Mouse (Mus musculus) forebrain, embryonic 12.5 days (tissue): Measurements from ENCODE around the gene Picalm. TPM values are rescaled to one million over a fixed set of nuclear protein-coding genes. Genes with fewer than 3 reads are reported as not detected.

Experiments used
- ATAC-seq: fragments of 200-750 bp; cut with Nextera tagmentation; 2 replicates; pipeline ENCODE4 v1.8.0; 2017; ENCODE audit warnings: moderate TSS enrichment; ENCODE audit not compliant: low FRiP score
- H3K27ac ChIP-seq: fragments of 300-500 bp; sonication (generic); 2 replicates; pipeline ENCODE4 v1.5.1; 2016; ENCODE audit warnings: mild to moderate bottlenecking
- H3K27me3 ChIP-seq: fragments of 300-500 bp; sonication (generic); 2 replicates; pipeline ENCODE4 v1.6.1; 2016; ENCODE audit warnings: mild to moderate bottlenecking
- H3K36me3 ChIP-seq: fragments of 300-500 bp; sonication (generic); replicated peaks from 2 replicates; pipeline ENCODE4 v1.6.1; 2016; ENCODE audit warnings: mild to moderate bottlenecking
- H3K4me1 ChIP-seq: fragments of 300-500 bp; sonication (generic); 2 replicates; pipeline ENCODE4 v1.6.1; 2016
- H3K4me2 ChIP-seq: fragments of 300-500 bp; sonication (generic); 2 replicates; pipeline ENCODE4 v1.6.1; 2016; ENCODE audit warnings: mild to moderate bottlenecking, moderate library complexity
- H3K4me3 ChIP-seq: fragments of 300-500 bp; sonication (generic); replicated peaks from 2 replicates; pipeline ENCODE4 v1.5.1; 2016; ENCODE audit warnings: mild to moderate bottlenecking
- H3K9ac ChIP-seq: fragments of 300-500 bp; sonication (generic); 2 replicates; pipeline ENCODE4 v1.6.1; 2016; ENCODE audit warnings: mild to moderate bottlenecking
- H3K9me3 ChIP-seq: fragments of 300-500 bp; sonication (generic); 2 replicates; pipeline ENCODE4 v1.6.1; 2016
- WGBS: fragments of 180-500 bp; shearing (Covaris S2); methylation state at CpG from one replicate; pipeline ENCODE4 v1.1.7; 2016; 5-methylcytosine and 5-hydroxymethylcytosine counted together
- polyA plus RNA-seq: library from polyadenylated mRNA; unstranded; fragments of >200 nt; fragmentation: Nextera tagmentation; extraction: Ambion mirVana; gene quantifications from 2 replicates; pipeline ENCODE4 v1.2.1, GENCODE M21; 2016

Picalm gene
- 43.9 and 47.6 TPM in 2 replicates for polyA plus RNA-seq

DNA sequence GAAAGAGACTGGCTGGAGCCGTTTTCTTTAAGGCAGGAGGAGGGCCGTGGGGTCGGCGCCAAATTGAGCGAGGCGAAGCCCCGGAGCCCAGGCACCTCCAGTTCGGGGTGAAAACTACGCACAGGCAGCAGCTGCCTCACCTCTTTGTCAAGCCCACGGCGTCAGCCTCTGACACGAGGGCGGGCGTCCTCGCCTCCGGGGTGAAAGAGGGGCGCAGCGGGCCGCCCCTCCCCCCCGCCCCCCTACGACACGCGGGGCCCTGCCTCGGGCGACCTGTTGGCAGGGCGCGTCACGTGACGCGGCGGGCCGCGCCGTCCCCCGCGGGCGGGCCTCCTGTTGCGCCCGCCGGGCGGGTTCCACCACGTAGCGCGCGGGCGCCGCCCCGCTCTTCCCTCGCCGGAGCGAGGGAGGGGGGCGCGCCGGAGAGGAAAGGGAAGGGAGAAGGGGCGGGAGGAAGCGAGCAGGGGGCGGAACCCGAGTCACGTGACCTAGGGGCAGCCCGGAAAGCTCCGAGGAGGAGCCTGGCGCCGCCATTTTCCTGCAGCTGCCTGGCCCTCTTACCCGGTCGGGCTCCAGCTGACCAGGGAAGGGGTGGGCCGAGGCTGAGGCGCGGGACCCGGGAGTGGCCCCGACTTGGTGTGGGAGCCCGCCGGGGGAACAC is at the start of gene Picalm:
TSS of gene Picalm (plus strand) at position 482 of the 661 bp plus-strand sequence.
- H3K27me3 ChIP-seq, result no peaks in the 10 kb centered on the region
- H3K27ac ChIP-seq, result peak within 1 kb of the TSS; percentile 94
- peak within 1 kb of the TSS; percentile 86 for H3K4me2 ChIP-seq
- H3K4me1 ChIP-seq, result peaks cover 15% of the 10 kb centered on the region
- peak within 1 kb of the TSS; percentile 82 for H3K4me3 ChIP-seq
- no peaks in the 10 kb centered on the region for H3K36me3 ChIP-seq
- peak; percentile 94 for ATAC-seq
- under 1% methylated on average over 41 of the region's 72 CpGs for WGBS
- H3K9ac ChIP-seq, result peak within 1 kb of the TSS; percentile 97
- no peaks in the 10 kb centered on the region for H3K9me3 ChIP-seq

GRCm38 (mm10) chr7:90083799-90084198 is 46.2 kb upstream of the Picalm start:
- WGBS, result 87% methylated on average over 7 of the region's 7 CpGs
- no peaks in the 10 kb centered on the region for H3K4me1 ChIP-seq
- H3K4me2 ChIP-seq, result no peak overlapping the region
- H3K27me3 ChIP-seq, result no peaks in the 10 kb centered on the region
- no peak overlapping the region for H3K27ac ChIP-seq
- no peaks in the 10 kb centered on the region for H3K9me3 ChIP-seq
- H3K36me3 ChIP-seq, result no peaks in the 10 kb centered on the region
- H3K4me3 ChIP-seq, result no peak overlapping the region
- no peak overlapping the region for H3K9ac ChIP-seq
- ATAC-seq, result no peak

DNA sequence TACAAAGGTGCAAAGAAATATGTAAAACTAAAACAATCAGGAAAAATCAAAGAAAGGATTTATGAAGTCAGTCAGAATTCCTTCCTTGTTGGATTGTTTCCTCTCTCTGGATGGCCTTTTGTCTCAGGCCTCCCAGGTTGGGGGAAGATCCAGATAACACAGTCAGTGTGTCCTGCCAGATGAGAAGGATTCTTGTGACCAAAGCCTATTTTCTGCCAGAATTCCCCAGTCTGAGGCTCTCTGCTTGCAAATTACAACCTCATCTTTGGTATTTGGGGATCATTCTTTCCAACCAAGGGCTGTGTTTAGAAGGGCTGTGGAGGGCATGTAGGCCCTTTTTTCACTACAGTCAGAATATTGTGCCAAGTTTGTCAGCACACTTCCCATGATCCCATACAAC is 45.5 kb upstream of the Picalm start:
- Histone ChIP-seq H3K27me3 (no peaks in the 10 kb centered on the region), H3K27ac (no peak overlapping the region), H3K4me2 (no peak overlapping the region), H3K9ac (no peak overlapping the region), H3K4me1 (no peaks in the 10 kb centered on the region), H3K9me3 (no peaks in the 10 kb centered on the region), H3K4me3 (no peak overlapping the region), H3K36me3 (no peaks in the 10 kb centered on the region)
- ATAC-seq, result no peak

- ATAC-seq, result no peak
- 54% methylated on average over 1 of the region's 1 CpGs for WGBS
- H3K4me1 ChIP-seq, result no peaks in the 10 kb centered on the region
- no peaks in the 10 kb centered on the region for H3K36me3 ChIP-seq
- no peak overlapping the region for H3K4me3 ChIP-seq
- no peak overlapping the region for H3K9ac ChIP-seq
- no peaks in the 10 kb centered on the region for H3K27me3 ChIP-seq
- no peak overlapping the region for H3K27ac ChIP-seq
- H3K9me3 ChIP-seq, result no peaks in the 10 kb centered on the region
- H3K4me2 ChIP-seq, result no peak overlapping the region
Measured at GRCm38 (mm10) chr7:90085713-90086112, 44.3 kb upstream of the Picalm start.

- Histone ChIP-seq H3K4me1 (no peaks in the 10 kb centered on the region), H3K36me3 (no peaks in the 10 kb centered on the region)
- ATAC-seq, result no peak
Measured at GRCm38 (mm10) chr7:90086821-90087220, 43.2 kb upstream of the Picalm start.

DNA sequence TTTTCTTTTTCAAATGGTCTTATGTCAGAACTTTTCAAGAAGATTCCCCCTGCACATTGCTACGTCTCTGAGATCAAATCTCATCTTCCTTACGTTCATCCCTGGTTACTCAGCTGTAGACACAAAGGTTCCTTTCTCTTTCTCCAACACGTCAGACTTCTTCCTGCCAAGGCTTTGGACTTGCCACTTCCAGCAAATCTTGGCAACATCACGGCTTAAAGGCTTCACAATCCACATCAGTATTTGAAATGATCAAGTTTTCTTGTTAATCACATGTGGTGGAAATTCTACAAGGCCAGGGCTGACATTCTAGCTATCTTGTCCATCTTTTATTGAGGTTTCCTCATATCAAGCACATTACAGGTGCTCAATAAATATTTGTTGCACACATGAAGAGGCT is 39.0 kb upstream of the Picalm start:
- 82% methylated on average over 4 of the region's 4 CpGs for WGBS
- ATAC-seq, result no peak
- H3K4me2 ChIP-seq, result no peak overlapping the region
- H3K9ac ChIP-seq, result no peak overlapping the region
- H3K27me3 ChIP-seq, result no peaks in the 10 kb centered on the region
- H3K27ac ChIP-seq, result no peak overlapping the region
- H3K4me1 ChIP-seq, result no peaks in the 10 kb centered on the region
- H3K4me3 ChIP-seq, result no peak overlapping the region
- no peaks in the 10 kb centered on the region for H3K9me3 ChIP-seq
- no peaks in the 10 kb centered on the region for H3K36me3 ChIP-seq

More at GRCm38 (mm10) chr7:90086821-90087220, 43.2 kb upstream of the Picalm start:
- Histone ChIP-seq H3K9me3 (no peaks in the 10 kb centered on the region), H3K4me2 (no peak overlapping the region), H3K4me3 (no peak overlapping the region), H3K9ac (no peak overlapping the region), H3K27ac (no peak overlapping the region), H3K27me3 (no peaks in the 10 kb centered on the region)

- Histone ChIP-seq H3K27ac (no peak overlapping the region), H3K9ac (no peak overlapping the region), H3K36me3 (no peaks in the 10 kb centered on the region), H3K27me3 (peaks cover 2% of the 10 kb centered on the region; the same call in 1 of the 2 replicates), H3K4me1 (no peaks in the 10 kb centered on the region), H3K9me3 (no peaks in the 10 kb centered on the region), H3K4me2 (no peak overlapping the region), H3K4me3 (no peak overlapping the region)
- ATAC-seq, result no peak
- WGBS, result 56% methylated on average over 2 of the region's 2 CpGs
Measured at GRCm38 (mm10) chr7:90091756-90092155, 38.3 kb upstream of the Picalm start.

DNA sequence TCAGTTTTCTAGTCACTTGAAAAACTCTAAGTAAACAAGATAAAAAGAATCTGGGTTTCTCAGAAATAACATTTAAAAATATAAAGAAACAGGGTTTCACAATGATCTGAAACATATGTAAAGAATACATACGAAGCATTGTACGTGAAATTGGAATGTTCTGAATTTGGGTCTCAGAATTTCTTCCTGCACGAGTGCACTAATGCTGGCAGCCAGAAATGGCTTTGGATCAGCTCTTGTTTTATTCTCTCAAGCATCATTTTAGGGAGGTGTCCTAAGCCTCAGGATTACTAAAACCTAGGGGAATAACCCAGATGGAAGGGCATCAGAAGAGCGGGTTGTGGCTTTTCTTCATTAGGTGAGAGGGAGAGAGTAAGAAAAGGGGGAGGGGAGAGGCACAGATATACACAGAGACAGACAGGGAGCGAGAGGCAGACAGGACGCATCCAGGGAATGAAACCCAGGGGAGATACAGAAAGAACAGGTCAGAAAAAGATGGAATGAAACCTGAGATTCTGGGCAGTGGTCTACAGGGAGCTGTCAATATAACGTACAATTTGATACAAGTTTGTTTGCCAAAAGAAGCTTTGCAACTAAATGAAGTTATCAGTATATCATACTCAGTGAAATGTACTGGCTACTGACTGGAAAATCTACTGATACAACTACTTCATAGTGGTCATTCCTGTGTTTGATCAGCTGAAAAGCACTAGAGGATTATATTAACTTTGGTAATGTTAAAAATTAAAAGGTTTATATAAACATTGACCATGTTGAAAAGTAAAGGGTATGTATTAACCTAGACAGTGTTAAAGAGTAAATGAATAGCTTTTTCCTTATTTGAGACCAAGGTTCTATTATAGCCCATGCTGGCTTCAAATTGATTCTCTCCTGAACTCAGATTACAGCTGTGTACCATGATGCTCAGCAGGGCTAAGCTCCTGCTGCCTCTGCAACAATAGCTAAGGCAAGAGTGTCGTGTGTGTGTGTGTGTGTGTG is 37.3 kb upstream of the Picalm start:
- no peak for ATAC-seq
- Histone ChIP-seq H3K4me2 (no peak overlapping the region), H3K9me3 (no peaks in the 10 kb centered on the region), H3K9ac (no peak overlapping the region), H3K27ac (no peak overlapping the region), H3K4me3 (no peak overlapping the region), H3K27me3 (peaks cover 3% of the 10 kb centered on the region; the same call in 1 of the 2 replicates), H3K4me1 (no peaks in the 10 kb centered on the region), H3K36me3 (no peaks in the 10 kb centered on the region)
- WGBS, result 91% methylated on average over 8 of the region's 8 CpGs

- H3K4me2 ChIP-seq, result no peak overlapping the region
- peaks cover 3% of the 10 kb centered on the region; the same call in 1 of the 2 replicates for H3K4me1 ChIP-seq
- ATAC-seq, result no peak
- no peak overlapping the region for H3K4me3 ChIP-seq
- 84% methylated on average over 5 of the region's 5 CpGs for WGBS
- peaks cover 3% of the 10 kb centered on the region; the same call in 1 of the 2 replicates for H3K27me3 ChIP-seq
- H3K36me3 ChIP-seq, result no peaks in the 10 kb centered on the region
- no peaks in the 10 kb centered on the region for H3K9me3 ChIP-seq
- H3K9ac ChIP-seq, result no peak overlapping the region
- no peak overlapping the region for H3K27ac ChIP-seq
Measured at GRCm38 (mm10) chr7:90095097-90095496, 34.9 kb upstream of the Picalm start.

DNA sequence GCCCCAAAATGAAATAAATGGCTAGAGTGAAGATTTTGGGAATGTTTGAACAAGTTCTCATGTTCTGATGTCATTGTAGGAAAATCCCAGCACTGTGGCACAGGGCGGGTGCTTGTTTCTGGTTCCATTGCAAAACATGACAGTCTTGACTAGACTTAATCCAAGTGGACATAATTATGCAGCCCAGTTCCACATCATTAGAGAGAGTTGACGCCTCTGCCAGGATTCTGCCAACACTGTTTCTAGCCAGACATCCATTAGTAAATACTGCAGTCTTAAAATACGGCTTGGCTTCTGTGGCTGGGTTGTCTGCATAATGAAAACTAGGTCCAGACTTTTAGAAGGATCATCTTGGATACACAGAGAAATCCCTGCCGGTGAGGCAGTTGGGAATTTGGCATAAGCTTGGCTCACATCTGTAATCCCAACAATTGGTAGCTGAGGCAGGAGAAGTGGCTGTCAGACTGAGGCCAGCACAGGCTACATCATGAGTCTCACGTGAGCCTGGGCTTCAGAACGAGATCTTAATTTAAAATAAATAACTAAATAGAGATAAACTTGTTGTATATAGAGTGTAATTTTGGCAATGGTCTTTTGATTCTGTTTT is 34.1 kb upstream of the Picalm start:
- Histone ChIP-seq H3K27me3 (peaks cover 3% of the 10 kb centered on the region; the same call in 1 of the 2 replicates), H3K9ac (no peak overlapping the region), H3K9me3 (no peaks in the 10 kb centered on the region), H3K4me3 (no peak overlapping the region), H3K36me3 (no peaks in the 10 kb centered on the region), H3K4me2 (no peak overlapping the region), H3K4me1 (peaks cover 3% of the 10 kb centered on the region; the same call in 1 of the 2 replicates), H3K27ac (no peak overlapping the region)
- no peak for ATAC-seq
- WGBS, result 81% methylated on average over 6 of the region's 6 CpGs

DNA sequence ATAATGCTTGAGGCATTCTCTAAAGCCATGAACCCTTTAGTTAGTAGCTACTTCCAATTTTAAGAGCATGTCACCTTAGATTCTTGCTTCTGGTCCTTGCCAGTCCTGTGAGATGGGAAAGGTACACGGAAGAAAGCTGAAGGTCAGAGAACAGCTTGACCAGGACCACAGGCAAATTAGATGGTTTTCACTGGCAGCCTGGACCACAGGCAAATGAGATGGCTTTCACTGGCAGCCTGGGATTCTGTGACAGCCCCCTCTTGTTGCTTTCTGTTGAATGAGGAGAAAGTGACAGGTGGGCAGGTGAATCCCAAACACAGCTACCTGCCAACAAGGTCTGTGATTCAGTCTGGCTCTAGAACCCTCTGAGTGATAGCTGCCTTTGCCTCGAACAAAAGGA is 33.4 kb upstream of the Picalm start:
- Histone ChIP-seq H3K36me3 (no peaks in the 10 kb centered on the region), H3K27me3 (peaks cover 3% of the 10 kb centered on the region; the same call in 1 of the 2 replicates), H3K9me3 (no peaks in the 10 kb centered on the region), H3K9ac (no peak overlapping the region), H3K4me1 (peaks cover 3% of the 10 kb centered on the region; the same call in 1 of the 2 replicates), H3K4me3 (no peak overlapping the region), H3K4me2 (no peak overlapping the region), H3K27ac (no peak overlapping the region)
- WGBS, result 69% methylated on average over 2 of the region's 2 CpGs
- ATAC-seq, result no peak

DNA sequence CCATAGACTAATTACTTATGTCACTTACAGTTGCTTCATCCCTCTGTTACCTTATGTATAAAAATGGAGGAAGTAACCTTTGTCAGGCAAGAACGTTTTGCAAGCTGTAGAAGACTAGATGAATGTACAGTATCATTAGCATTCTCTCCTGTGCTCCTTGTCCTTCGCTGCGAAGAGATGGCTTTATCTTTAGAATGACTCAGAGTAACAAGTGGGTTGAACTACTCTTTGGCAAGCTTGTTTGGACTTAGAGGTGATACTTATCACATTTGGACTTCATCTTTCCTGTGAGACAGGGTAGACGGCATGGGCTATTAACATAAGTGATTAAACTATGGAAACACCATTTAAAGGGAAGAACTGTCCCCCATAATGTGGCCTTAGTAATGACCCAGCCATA is 31.8 kb upstream of the Picalm start:
- Histone ChIP-seq H3K27ac (no peak overlapping the region), H3K4me3 (no peak overlapping the region), H3K27me3 (peaks cover 3% of the 10 kb centered on the region; the same call in 1 of the 2 replicates), H3K9me3 (no peaks in the 10 kb centered on the region), H3K9ac (no peak overlapping the region), H3K4me1 (peaks cover 3% of the 10 kb centered on the region; the same call in 1 of the 2 replicates), H3K4me2 (no peak overlapping the region), H3K36me3 (no peaks in the 10 kb centered on the region)
- no peak for ATAC-seq
- 91% methylated on average over 4 of the region's 4 CpGs for WGBS
